Mouse (Mus musculus): ENCODE measurements at regions not wholly inside any gene's neighbourhood (a gene's known extent, or its start where the extent isn't known, plus 50 kb on each side); places are given as distances from the start of the nearest gene placed in this dataset.

DNA sequence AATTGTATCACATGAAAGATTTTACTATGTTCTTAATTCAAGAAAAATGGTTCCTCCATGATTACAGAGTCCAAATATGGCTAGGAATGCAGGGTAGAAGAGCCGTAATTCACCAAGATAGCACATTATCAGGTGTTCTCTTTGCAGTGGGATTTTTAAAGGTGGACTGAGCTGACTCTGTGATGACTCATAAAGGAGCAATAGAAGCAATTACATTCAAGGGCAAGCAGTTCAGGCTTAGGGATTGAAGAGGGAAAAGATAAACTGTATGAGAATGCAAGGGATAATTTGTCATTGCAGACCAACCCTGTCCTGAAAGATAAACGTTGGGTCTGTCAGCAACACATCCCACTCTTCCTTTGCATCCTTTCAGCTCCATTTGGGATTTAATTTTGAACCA lies 339.8 kb downstream of the Pdgfc start:
- WGBS = 58% methylated on average over 2 of the region's 2 CpGs
- H3K27me3 ChIP-seq = no peaks in the 10 kb centered on the region
- no peak overlapping the region for H3K9ac ChIP-seq (replicated peaks)
- no peak for ATAC-seq (ENCODE audit: insufficient number of reproducible peaks, insufficient read depth, low FRiP score, low TSS enrichment, low read depth)
- no peak overlapping the region for H3K27ac ChIP-seq
- H3K4me1 ChIP-seq (replicated peaks) = peaks cover 11% of the 10 kb centered on the region; the same call in 1 of the 2 replicates
- no peaks in the 10 kb centered on the region for H3K9me3 ChIP-seq
- no peak overlapping the region for H3K4me3 ChIP-seq (replicated peaks)
- H3K4me2 ChIP-seq = no peak overlapping the region
- no peaks in the 10 kb centered on the region for H3K36me3 ChIP-seq

DNA sequence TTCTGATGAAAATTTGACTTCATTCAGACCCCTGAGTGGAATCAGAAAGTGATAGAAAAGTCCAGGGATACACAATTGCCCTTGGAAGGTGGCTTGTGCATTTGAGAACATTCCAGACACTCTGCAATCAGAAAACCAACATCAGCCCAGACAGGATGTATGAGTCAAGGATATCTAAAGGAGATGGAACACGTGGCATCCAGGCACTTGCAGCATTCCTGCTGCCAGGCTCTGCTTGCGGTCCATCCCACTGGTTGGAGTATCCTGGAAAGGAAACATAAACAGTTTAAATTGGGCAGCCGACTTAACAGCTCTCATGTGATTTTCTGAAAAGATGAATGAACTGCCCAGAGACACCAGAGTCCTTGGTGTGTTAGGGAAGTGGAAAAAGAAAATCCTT lies 341.2 kb downstream of the Pdgfc start:
- WGBS = 2% methylated on average over 3 of the region's 3 CpGs
- H3K4me1 ChIP-seq (replicated peaks) = peaks cover 11% of the 10 kb centered on the region; the same call in 1 of the 2 replicates
- H3K4me3 ChIP-seq (replicated peaks) = no peak overlapping the region
- no peak overlapping the region for H3K27ac ChIP-seq
- peak; percentile 56; the same call in 1 of the 2 replicates for ATAC-seq (ENCODE audit: insufficient number of reproducible peaks, insufficient read depth, low FRiP score, low TSS enrichment, low read depth)
- H3K9ac ChIP-seq (replicated peaks) = no peak overlapping the region
- H3K9me3 ChIP-seq = no peaks in the 10 kb centered on the region
- H3K27me3 ChIP-seq = no peaks in the 10 kb centered on the region
- no peak overlapping the region for H3K4me2 ChIP-seq
- H3K36me3 ChIP-seq = no peaks in the 10 kb centered on the region

DNA sequence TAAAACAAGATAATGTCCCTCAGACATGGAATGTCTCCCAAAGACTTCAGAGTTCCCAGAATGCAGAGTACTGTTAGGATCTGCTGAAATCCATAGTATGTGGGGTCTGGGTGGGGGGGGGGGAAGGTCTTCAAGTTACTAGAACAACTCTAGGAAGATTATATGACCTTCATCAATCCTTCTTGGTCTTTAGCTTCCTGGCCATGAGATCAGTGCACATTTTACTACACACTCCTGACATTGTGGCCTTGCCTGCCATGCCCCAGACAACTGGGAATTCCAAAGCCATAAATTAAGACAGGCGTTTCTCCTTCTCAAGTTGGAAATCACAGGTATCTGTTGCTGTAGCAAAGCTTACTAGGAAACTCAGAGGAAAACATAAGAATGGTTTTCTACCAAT lies 343.1 kb downstream of the Pdgfc start:
- no peaks in the 10 kb centered on the region for H3K36me3 ChIP-seq
- no peak overlapping the region for H3K4me2 ChIP-seq
- no peaks in the 10 kb centered on the region for H3K27me3 ChIP-seq
- 11% methylated on average over 1 of the region's 1 CpGs for WGBS
- H3K9me3 ChIP-seq = no peaks in the 10 kb centered on the region
- H3K4me3 ChIP-seq (replicated peaks) = no peak overlapping the region
- peaks cover 11% of the 10 kb centered on the region; the same call in 1 of the 2 replicates for H3K4me1 ChIP-seq (replicated peaks)
- H3K9ac ChIP-seq (replicated peaks) = no peak overlapping the region
- H3K27ac ChIP-seq = no peak overlapping the region
- no peak for ATAC-seq (ENCODE audit: insufficient number of reproducible peaks, insufficient read depth, low FRiP score, low TSS enrichment, low read depth)

- no peaks in the 10 kb centered on the region for H3K36me3 ChIP-seq
- ATAC-seq (ENCODE audit: insufficient number of reproducible peaks, insufficient read depth, low FRiP score, low TSS enrichment, low read depth) = no peak
- H3K27me3 ChIP-seq = no peaks in the 10 kb centered on the region
- WGBS = 64% methylated on average over 14 of the region's 14 CpGs
- H3K4me3 ChIP-seq (replicated peaks) = no peak overlapping the region
- H3K9ac ChIP-seq (replicated peaks) = no peak overlapping the region
- H3K9me3 ChIP-seq = no peaks in the 10 kb centered on the region
- no peaks in the 10 kb centered on the region for H3K4me1 ChIP-seq (replicated peaks)
- no peak overlapping the region for H3K27ac ChIP-seq
- no peak overlapping the region for H3K4me2 ChIP-seq
Observed at GRCm38 (mm10) chr3:81386931-81387330, 350.7 kb downstream of the Pdgfc start.

DNA sequence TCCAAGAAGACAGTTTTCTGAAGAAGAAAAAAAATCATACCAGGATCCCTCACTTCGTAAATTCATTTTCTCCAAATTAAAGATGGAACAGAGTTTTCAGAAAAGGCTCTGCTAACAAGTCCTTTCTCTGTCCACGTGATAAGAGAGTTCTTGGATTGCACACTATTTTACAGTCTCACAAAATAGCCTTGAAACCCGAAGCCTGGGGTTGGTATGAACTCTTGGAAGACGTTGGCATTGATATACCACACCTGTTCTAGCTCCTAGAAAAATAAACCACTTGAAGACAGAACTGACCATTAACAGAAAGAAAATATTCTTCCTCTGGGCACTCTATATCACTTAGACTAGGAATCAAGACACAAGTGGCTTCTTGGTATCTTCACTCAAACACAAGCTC lies 351.4 kb downstream of the Pdgfc start:
- H3K27me3 ChIP-seq = no peaks in the 10 kb centered on the region
- H3K36me3 ChIP-seq = no peaks in the 10 kb centered on the region
- ATAC-seq (ENCODE audit: insufficient number of reproducible peaks, insufficient read depth, low FRiP score, low TSS enrichment, low read depth) = no peak
- H3K27ac ChIP-seq = no peak overlapping the region
- no peak overlapping the region for H3K9ac ChIP-seq (replicated peaks)
- H3K4me2 ChIP-seq = no peak overlapping the region
- no peak overlapping the region for H3K4me3 ChIP-seq (replicated peaks)
- H3K4me1 ChIP-seq (replicated peaks) = no peaks in the 10 kb centered on the region
- no peaks in the 10 kb centered on the region for H3K9me3 ChIP-seq
- 57% methylated on average over 4 of the region's 4 CpGs for WGBS

- no peak overlapping the region for H3K9ac ChIP-seq (replicated peaks)
- 89% methylated on average over 1 of the region's 1 CpGs for WGBS
- no peaks in the 10 kb centered on the region for H3K4me1 ChIP-seq (replicated peaks)
Observed at GRCm38 (mm10) chr3:81397212-81397611, 361.0 kb downstream of the Pdgfc start.

GRCm38 (mm10) chr3:81401028-81401427 lies 364.8 kb downstream of the Pdgfc start:
- Histone ChIP-seq H3K4me3 (replicated peaks) (no peak overlapping the region), H3K4me2 (no peak overlapping the region), H3K27ac (no peak overlapping the region), H3K9me3 (no peaks in the 10 kb centered on the region), H3K36me3 (no peaks in the 10 kb centered on the region), H3K27me3 (no peaks in the 10 kb centered on the region), H3K4me1 (replicated peaks) (no peaks in the 10 kb centered on the region), H3K9ac (replicated peaks) (no peak overlapping the region)
- no peak for ATAC-seq (ENCODE audit: insufficient number of reproducible peaks, insufficient read depth, low FRiP score, low TSS enrichment, low read depth)
- 94% methylated on average over 1 of the region's 1 CpGs for WGBS

More at GRCm38 (mm10) chr3:81397212-81397611, 361.0 kb downstream of the Pdgfc start:
- no peak for ATAC-seq (ENCODE audit: insufficient number of reproducible peaks, insufficient read depth, low FRiP score, low TSS enrichment, low read depth)
- H3K27ac ChIP-seq = no peak overlapping the region
- H3K4me3 ChIP-seq (replicated peaks) = no peak overlapping the region
- H3K27me3 ChIP-seq = no peaks in the 10 kb centered on the region
- H3K9me3 ChIP-seq = no peaks in the 10 kb centered on the region
- no peak overlapping the region for H3K4me2 ChIP-seq
- no peaks in the 10 kb centered on the region for H3K36me3 ChIP-seq

- no peaks in the 10 kb centered on the region for H3K9me3 ChIP-seq
- ATAC-seq (ENCODE audit: insufficient number of reproducible peaks, insufficient read depth, low FRiP score, low TSS enrichment, low read depth) = no peak
- no peak overlapping the region for H3K27ac ChIP-seq
- H3K4me3 ChIP-seq (replicated peaks) = no peak overlapping the region
- H3K4me2 ChIP-seq = no peak overlapping the region
- H3K27me3 ChIP-seq = no peaks in the 10 kb centered on the region
- H3K9ac ChIP-seq (replicated peaks) = no peak overlapping the region
- no peaks in the 10 kb centered on the region for H3K4me1 ChIP-seq (replicated peaks)
- H3K36me3 ChIP-seq = no peaks in the 10 kb centered on the region
- WGBS = 47% methylated on average over 1 of the region's 1 CpGs
Observed at GRCm38 (mm10) chr3:81408914-81409313, 372.7 kb downstream of the Pdgfc start.

DNA sequence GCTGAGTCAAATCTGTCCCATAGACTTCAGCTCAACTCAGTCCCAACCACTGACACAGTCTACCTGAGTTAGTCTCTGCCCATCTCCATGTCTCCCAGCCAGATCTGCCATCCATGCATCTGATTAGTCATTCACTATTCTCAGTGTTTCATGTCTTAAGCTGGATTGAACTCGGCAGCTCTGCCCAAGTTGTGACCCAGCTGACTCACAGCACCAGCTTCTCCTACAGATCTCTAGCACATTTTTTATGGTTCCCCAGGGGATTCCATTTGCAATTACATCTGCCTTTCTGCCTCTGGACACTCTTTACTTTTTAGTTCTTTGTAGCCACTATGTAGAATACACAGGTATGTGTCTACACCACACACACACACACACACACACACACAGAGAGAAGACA lies 385.7 kb downstream of the Pdgfc start:
- no peaks in the 10 kb centered on the region for H3K9me3 ChIP-seq
- no peak for ATAC-seq (ENCODE audit: insufficient number of reproducible peaks, insufficient read depth, low FRiP score, low TSS enrichment, low read depth)
- no peak overlapping the region for H3K4me3 ChIP-seq (replicated peaks)
- H3K36me3 ChIP-seq = no peaks in the 10 kb centered on the region
- no peaks in the 10 kb centered on the region for H3K4me1 ChIP-seq (replicated peaks)
- no peak overlapping the region for H3K9ac ChIP-seq (replicated peaks)
- no peak overlapping the region for H3K27ac ChIP-seq
- H3K27me3 ChIP-seq = no peaks in the 10 kb centered on the region
- no peak overlapping the region for H3K4me2 ChIP-seq
- WGBS = 58% methylated on average over 1 of the region's 1 CpGs

DNA sequence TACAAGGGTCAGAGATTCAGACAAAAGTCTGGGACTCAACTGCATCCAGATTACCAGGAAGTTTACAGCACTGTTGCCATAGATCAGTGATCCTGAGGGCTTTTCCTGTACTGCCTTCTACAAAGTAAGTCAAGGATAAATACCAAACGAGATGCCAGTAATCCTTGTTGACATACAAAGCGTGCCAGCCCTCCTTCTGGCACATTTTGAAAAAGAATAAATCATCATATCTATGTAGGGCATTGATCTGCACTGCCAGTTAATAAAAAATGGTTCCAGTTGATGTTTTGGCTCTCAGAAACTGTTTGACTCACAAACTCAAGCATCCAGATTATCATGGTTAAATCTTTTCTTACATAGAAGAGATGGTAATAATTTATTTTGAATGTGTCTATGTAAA lies 390.5 kb downstream of the Pdgfc start:
- H3K4me3 ChIP-seq (replicated peaks) = no peak overlapping the region
- no peaks in the 10 kb centered on the region for H3K27me3 ChIP-seq
- 54% methylated on average over 2 of the region's 2 CpGs for WGBS
- no peak overlapping the region for H3K9ac ChIP-seq (replicated peaks)
- H3K27ac ChIP-seq = no peak overlapping the region
- H3K4me1 ChIP-seq (replicated peaks) = no peaks in the 10 kb centered on the region
- no peaks in the 10 kb centered on the region for H3K36me3 ChIP-seq
- H3K9me3 ChIP-seq = no peaks in the 10 kb centered on the region
- ATAC-seq (ENCODE audit: insufficient number of reproducible peaks, insufficient read depth, low FRiP score, low TSS enrichment, low read depth) = no peak
- H3K4me2 ChIP-seq = no peak overlapping the region

All from limb, embryonic 12.5 days (tissue).